Comparison of ENCODE assay signal across 19 mouse cellular contexts in the genomic region with DNA sequence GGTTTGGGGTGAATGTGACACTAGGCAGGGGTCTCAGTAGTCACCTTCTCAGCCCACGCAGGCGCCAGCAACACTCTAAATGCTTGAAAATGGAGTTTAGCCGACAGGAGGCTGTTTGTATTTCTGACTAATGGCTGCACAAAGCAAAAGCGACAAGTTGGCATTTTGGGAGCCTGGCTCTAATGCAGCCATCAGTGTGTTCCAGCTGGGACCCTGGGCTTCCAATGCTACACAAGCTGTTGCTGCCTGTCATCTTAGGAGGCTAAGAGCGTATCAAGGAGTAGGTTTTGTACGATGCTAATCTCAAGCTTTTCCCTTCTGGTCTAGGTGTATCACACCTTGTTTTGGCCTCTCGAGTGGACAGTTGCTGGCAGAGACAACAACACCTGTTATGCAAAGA. TPM values are rescaled to one million over a fixed set of nuclear protein-coding genes. Genes with fewer than 3 reads are reported as not detected.
DNase-seq lines count a peak whose midpoint lies in the region; ATAC-seq and TF ChIP-seq lines count a peak whose summit lies in the region.
"Had no signal": no experiment of that assay in that cellular context is flagged by ENCODE, and none has a peak within 500 bp of the region (broad histone marks: within the 10 kb centered on the region; RNA-seq: fewer than 3 reads in every experiment).

No protein-coding gene starts in this region.

- WGBS in forebrain, embryonic 14.5 days = 79% methylated on average over 7 of the region's 7 CpGs
- WGBS in forebrain, embryonic 12.5 days = 87% methylated on average over 7 of the region's 7 CpGs
- 82% methylated on average over 7 of the region's 7 CpGs for WGBS in intestine, embryonic 14.5 days
- 88% methylated on average over 7 of the region's 7 CpGs for WGBS in intestine, postnatal 0 days

- no peak overlapping the region for H3K27ac ChIP-seq in forebrain, embryonic 14.5 days (ENCODE audit: low read depth, low read length)
- H3K27ac ChIP-seq in forebrain, embryonic 12.5 days = no peak overlapping the region
- no peak overlapping the region for H3K27ac ChIP-seq in intestine, embryonic 14.5 days (ENCODE audit: low read depth)
- H3K27ac ChIP-seq in intestine, postnatal 0 days (ENCODE audit: low read depth, low read length) = no peak overlapping the region
- H3K27ac ChIP-seq: limb, embryonic 13.5 days; neural tube, embryonic 15.5 days had no signal

- no peak overlapping the region for H3K4me3 ChIP-seq in forebrain, embryonic 14.5 days (ENCODE audit: low read depth, low read length)
- no peak overlapping the region for H3K4me3 ChIP-seq in forebrain, embryonic 12.5 days (replicated peaks)
- H3K4me3 ChIP-seq in intestine, embryonic 14.5 days (ENCODE audit: low read depth, low read length) = no peak overlapping the region
- no peak overlapping the region for H3K4me3 ChIP-seq in intestine, postnatal 0 days (ENCODE audit: low read depth, low read length)
- H3K4me3 ChIP-seq: limb, embryonic 13.5 days; neural tube, embryonic 15.5 days had no signal

- DNase-seq in forebrain, embryonic 14.5 days (ENCODE audit: low spot score) = peak; percentile 49
- DNase-seq in intestine, embryonic 14.5 days (ENCODE audit: low spot score) = peak; percentile 41
- DNase-seq in cerebellum, postnatal 10 days = peak; percentile 85 to 89
- peak; percentile 56 to 62 for DNase-seq in layer of hippocampus, postnatal 10 days (ENCODE audit: low spot score in 2 of 2)
- no peak for DNase-seq in adrenal gland, postnatal 25 days
- DNase-seq in yolk sac, embryonic 10.5 days (ENCODE audit: low spot score) = no peak
- DNase-seq: B cell, adult 2 months; gastrocnemius, postnatal 36 days; lung, postnatal 14 days; right cerebral cortex, postnatal 4 days had no signal

- 0 out of 2 replicates have a peak, but pooled peaks cover 6% of the 10 kb centered on the region for H3K36me3 ChIP-seq in forebrain, embryonic 14.5 days (ENCODE audit: control insufficient read depth, insufficient read depth, low read length)
- 0 out of 2 replicates have a peak, but pooled peaks cover 2% of the 10 kb centered on the region for H3K36me3 ChIP-seq in forebrain, embryonic 12.5 days (replicated peaks)
- no peaks in the 10 kb centered on the region for H3K36me3 ChIP-seq in intestine, embryonic 14.5 days (ENCODE audit: control insufficient read depth, insufficient read depth, low read length)
- H3K36me3 ChIP-seq in intestine, postnatal 0 days (ENCODE audit: control insufficient read depth, insufficient read depth) = peaks cover 6% of the 10 kb centered on the region

- no peaks in the 10 kb centered on the region for H3K27me3 ChIP-seq in forebrain, embryonic 14.5 days (replicated peaks; ENCODE audit: control insufficient read depth, insufficient read depth, low read length)
- no peaks in the 10 kb centered on the region for H3K27me3 ChIP-seq in forebrain, embryonic 12.5 days
- H3K27me3 ChIP-seq in intestine, embryonic 14.5 days (replicated peaks; ENCODE audit: control insufficient read depth, insufficient read depth, low read length) = no peaks in the 10 kb centered on the region
- H3K27me3 ChIP-seq in intestine, postnatal 0 days (replicated peaks; ENCODE audit: control insufficient read depth, insufficient read depth, low read length) = no peaks in the 10 kb centered on the region
- H3K27me3 ChIP-seq: limb, embryonic 13.5 days; neural tube, embryonic 15.5 days had no signal

- H3K9me3 ChIP-seq in forebrain, embryonic 14.5 days (replicated peaks; ENCODE audit: control insufficient read depth, low read length) = no peaks in the 10 kb centered on the region
- H3K9me3 ChIP-seq in forebrain, embryonic 12.5 days = no peaks in the 10 kb centered on the region
- no peaks in the 10 kb centered on the region for H3K9me3 ChIP-seq in intestine, embryonic 14.5 days (ENCODE audit: control insufficient read depth, low read length)
- no peaks in the 10 kb centered on the region for H3K9me3 ChIP-seq in intestine, postnatal 0 days (ENCODE audit: control insufficient read depth)
- H3K9me3 ChIP-seq: limb, embryonic 13.5 days; neural tube, embryonic 15.5 days had no signal

- H3K4me1 ChIP-seq in forebrain, embryonic 14.5 days (ENCODE audit: control insufficient read depth, insufficient read depth, low read length) = no peaks in the 10 kb centered on the region
- H3K4me1 ChIP-seq in forebrain, embryonic 12.5 days = no peaks in the 10 kb centered on the region
- H3K4me1 ChIP-seq in intestine, embryonic 14.5 days (replicated peaks; ENCODE audit: control insufficient read depth, insufficient read depth, low read length) = no peaks in the 10 kb centered on the region
- H3K4me1 ChIP-seq in intestine, postnatal 0 days (replicated peaks; ENCODE audit: control insufficient read depth, insufficient read depth, low read length) = no peaks in the 10 kb centered on the region
- H3K4me1 ChIP-seq: neural tube, embryonic 15.5 days had no signal

- H3K4me2 ChIP-seq in forebrain, embryonic 14.5 days (ENCODE audit: low read length) = no peak overlapping the region
- H3K4me2 ChIP-seq in forebrain, embryonic 12.5 days = no peak overlapping the region
- H3K4me2 ChIP-seq in intestine, embryonic 14.5 days (ENCODE audit: low read length) = no peak overlapping the region
- no peak overlapping the region for H3K4me2 ChIP-seq in intestine, postnatal 0 days (replicated peaks; ENCODE audit: low read depth)
- H3K4me2 ChIP-seq: limb, embryonic 13.5 days; neural tube, embryonic 15.5 days had no signal

- H3K9ac ChIP-seq in forebrain, embryonic 14.5 days (ENCODE audit: low read length) = no peak overlapping the region
- H3K9ac ChIP-seq in forebrain, embryonic 12.5 days = no peak overlapping the region
- no peak overlapping the region for H3K9ac ChIP-seq in intestine, embryonic 14.5 days (ENCODE audit: low read length)
- H3K9ac ChIP-seq in intestine, postnatal 0 days (ENCODE audit: low read depth, low read length) = no peak overlapping the region
- H3K9ac ChIP-seq: limb, embryonic 13.5 days; neural tube, embryonic 15.5 days had no signal

- no peak for TF ChIP-seq CTCF in intestine, postnatal 0 days (IDR thresholded peaks at IDR 0.05; ENCODE audit: low read depth)

- no peak for ATAC-seq in forebrain, embryonic 14.5 days
- ATAC-seq in forebrain, embryonic 12.5 days (ENCODE audit: low FRiP score) = no peak
- ATAC-seq in intestine, embryonic 14.5 days (replicated peaks; ENCODE audit: low FRiP score, low TSS enrichment, low read depth) = no peak
- ATAC-seq in intestine, postnatal 0 days = no peak

RNA-seq across cellular contexts. Expression of gene Txnrd3, which starts 28.9 kb away (rescaled TPM):
- 11.9 and 12.1 TPM in 2 replicates for polyA plus RNA-seq in forebrain, embryonic 14.5 days (2014; fragmentation: Nextera tagmentation; extraction: Ambion mirVana)
- 9.1 and 10.2 TPM in 2 replicates for polyA plus RNA-seq in forebrain, embryonic 12.5 days (2016; fragmentation: Nextera tagmentation; extraction: Ambion mirVana)
- polyA plus RNA-seq in intestine, embryonic 14.5 days (2014; fragmentation: Nextera tagmentation; extraction: Ambion mirVana) = 11.4 and 12.0 TPM in 2 replicates
- 6.6 and 7.3 TPM in 2 replicates for polyA plus RNA-seq in intestine, postnatal 0 days (2015; fragmentation: Nextera tagmentation; extraction: Ambion mirVana)
- 1 to 10 TPM; 8.0 to 8.9 TPM for total RNA-seq in layer of hippocampus, postnatal 10 days (2021)
- 10.3 and 12.8 TPM in 2 replicates for total RNA-seq in adrenal gland, postnatal 25 days (2021)

RNA-seq across cellular contexts. Expression of gene Vmn1r40, which starts 34.7 kb away (rescaled TPM):
- polyA plus RNA-seq in forebrain, embryonic 14.5 days (2014; fragmentation: Nextera tagmentation; extraction: Ambion mirVana) = not detected in 2 replicates
- polyA plus RNA-seq in forebrain, embryonic 12.5 days (2016; fragmentation: Nextera tagmentation; extraction: Ambion mirVana) = not detected in 2 replicates
- polyA plus RNA-seq in intestine, embryonic 14.5 days (2014; fragmentation: Nextera tagmentation; extraction: Ambion mirVana) = not detected in 2 replicates
- not detected in 2 replicates for polyA plus RNA-seq in intestine, postnatal 0 days (2015; fragmentation: Nextera tagmentation; extraction: Ambion mirVana)
- not detected for total RNA-seq in layer of hippocampus, postnatal 10 days (2021)
- total RNA-seq in adrenal gland, postnatal 25 days (2021) = not detected in 2 replicates
- total RNA-seq: gastrocnemius, postnatal 36 days; left cerebral cortex, adult 18-20 months; megakaryocyte-erythroid progenitor cell, adult 5-6 weeks had no signal
- polyA plus RNA-seq: heart, embryonic 14.5 days; kidney, embryonic 16.5 days; limb, embryonic 13.5 days; liver, embryonic 16.5 days; neural tube, embryonic 15.5 days had no signal

Comparison
In these comparisons a context has a peak if more than half of its experiments do, and no peak if none do; other contexts are left out.
1. DNase-seq: peak in forebrain, embryonic 14.5 days (single experiment), intestine, embryonic 14.5 days (single experiment), cerebellum, postnatal 10 days (2 of 2) and layer of hippocampus, postnatal 10 days (2 of 2); none in adrenal gland, postnatal 25 days (single experiment) and yolk sac, embryonic 10.5 days (single experiment).